Mouse (Mus musculus) olfactory bulb, adult 2 months (tissue): ENCODE results near the gene Spata5.

Experiments
- CTCF ChIP-seq: fragments of 200-500 bp; IDR thresholded peaks from 2 replicates; pipeline ENCODE4 v1.5.1; 2012; ENCODE audit warnings: low read depth, mild to moderate bottlenecking, low read length, moderate library complexity; ENCODE audit not compliant: insufficient read depth
- POLR2A ChIP-seq: fragments of 200-500 bp; IDR thresholded peaks from 2 replicates; pipeline ENCODE4 v1.6.1; 2012; ENCODE audit warnings: mild to moderate bottlenecking, low read depth, low read length, moderate library complexity; ENCODE audit not compliant: insufficient read depth

GRCm38 (mm10) chr3:37568780-37569179 is 149.1 kb downstream of the Spata5 start:
- no peak for TF ChIP-seq POLR2A
- no peak for TF ChIP-seq CTCF
